Mouse (Mus musculus) midbrain, embryonic 11.5 days (tissue): Measurements from ENCODE around the gene Zfp106. TPM values are rescaled to one million over a fixed set of nuclear protein-coding genes. Genes with fewer than 3 reads are reported as not detected.

Experiments used
- polyA plus RNA-seq: library from polyadenylated mRNA; unstranded; fragments of >200 nt; fragmentation: Nextera tagmentation; extraction: Ambion mirVana; gene quantifications from 2 replicates; pipeline ENCODE4 v1.2.1, GENCODE M21; 2014

Zfp106 gene
- polyA plus RNA-seq, 1 experiment from 2014 or later, result 62.4 TPM

Other genes starting within 250 kb of the Zfp106 start
- gene Pla2g4f, start 249.7 kb downstream of the Zfp106 start, polyA plus RNA-seq, result not detected in 2 replicates
- 36.8 and 40.1 TPM in 2 replicates for gene Vps39, start 210.7 kb downstream of the Zfp106 start, polyA plus RNA-seq
- gene Ganc, start 159.9 kb downstream of the Zfp106 start, polyA plus RNA-seq, result 7.2 and 10.0 TPM in 2 replicates
- gene Tmem87a, start 159.7 kb downstream of the Zfp106 start, polyA plus RNA-seq, result 8.3 and 8.6 TPM in 2 replicates
- gene Capn3, start 107.8 kb downstream of the Zfp106 start, polyA plus RNA-seq, result 4.8 and 5.9 TPM in 2 replicates
- gene Snap23, start 3.8 kb upstream of the Zfp106 start, polyA plus RNA-seq, result 45.6 and 52.3 TPM in 2 replicates
- gene Haus2, start 45.5 kb upstream of the Zfp106 start, polyA plus RNA-seq, result 39.3 and 42.5 TPM in 2 replicates
- 31.8 and 35.9 TPM in 2 replicates for gene Lrrc57, start 45.7 kb upstream of the Zfp106 start, polyA plus RNA-seq
- 3.2 and 3.8 TPM in 2 replicates for gene Stard9, start 65.3 kb upstream of the Zfp106 start, polyA plus RNA-seq